Mouse (Mus musculus): Measurements from ENCODE around the gene Lax1. TPM values are rescaled to one million over a fixed set of nuclear protein-coding genes. Genes with fewer than 3 reads are reported as not detected.

The Lax1 gene
- 0.66 and 1.1 TPM in 2 replicates for polyA plus RNA-seq (2015; fragmentation: Nextera tagmentation; extraction: Ambion mirVana)

DNA sequence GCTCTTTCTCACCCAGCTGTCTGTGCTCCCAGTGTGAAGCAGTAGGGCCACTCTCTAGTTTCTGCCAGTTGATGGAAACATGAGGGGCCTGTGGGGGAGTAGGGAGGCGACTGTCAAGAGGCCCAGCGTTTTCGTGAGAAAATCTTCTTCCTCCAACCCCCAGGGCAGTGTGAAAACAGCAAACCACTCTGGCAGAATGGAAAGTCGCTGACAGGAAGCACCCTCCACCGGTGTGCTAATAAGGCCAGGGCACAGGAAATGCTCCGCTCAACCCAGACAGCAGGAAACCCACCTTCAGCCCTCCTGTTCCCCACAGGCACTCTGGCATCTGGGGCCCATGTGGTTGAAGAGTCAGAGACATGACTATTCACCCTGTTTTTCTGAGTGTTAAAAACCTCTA, at the start of gene Lax1:
Lax1 (minus strand) TSS at position 212 of the 400 bp plus-strand sequence.
- H3K9ac ChIP-seq (replicated peaks) = no peak within 1 kb of the TSS
- TF ChIP-seq CTCF (IDR thresholded peaks at IDR 0.05; ENCODE audit: low read depth) = no peak
- TF ChIP-seq EP300 (IDR thresholded peaks at IDR 0.05; ENCODE audit: low read depth) = no peak
- WGBS (ENCODE audit: insufficient replicate concordance) = 22% methylated on average over 6 of the region's 6 CpGs
- no peaks in the 10 kb centered on the region for H3K9me3 ChIP-seq (ENCODE audit: low read length)
- peak; percentile 34 for DNase-seq
- peaks cover 34% of the 10 kb centered on the region for H3K4me1 ChIP-seq (ENCODE audit: insufficient read depth)
- H3K36me3 ChIP-seq (replicated peaks; ENCODE audit: insufficient read depth, low read length) = no peaks in the 10 kb centered on the region
- peak within 1 kb of the TSS; percentile 35 for H3K4me2 ChIP-seq (ENCODE audit: low read depth, low read length)
- no peak for ATAC-seq
- H3K27me3 ChIP-seq (ENCODE audit: insufficient read depth, low read length) = no peaks in the 10 kb centered on the region
- no peak within 1 kb of the TSS for H3K27ac ChIP-seq (ENCODE audit: low read depth)
- H3K4me3 ChIP-seq (ENCODE audit: low read depth, low read length) = no peak within 1 kb of the TSS

GRCm38 (mm10) chr1:133736664-133737063, 46.8 kb upstream of the Lax1 start:
- TF ChIP-seq EP300 (IDR thresholded peaks at IDR 0.05; ENCODE audit: low read depth) (no peak), CTCF (IDR thresholded peaks at IDR 0.05; ENCODE audit: low read depth) (no peak)
- 0 out of 2 replicates have a peak, but pooled peaks have one; percentile 5 for ATAC-seq

GRCm38 (mm10) chr1:133735995-133736652, 46.2 kb upstream of the Lax1 start:
- ATAC-seq = peak; percentile 64
- WGBS (ENCODE audit: insufficient replicate concordance) = 39% methylated on average over 17 of the region's 17 CpGs
- Histone ChIP-seq H3K4me2 (ENCODE audit: low read depth, low read length) (no peak overlapping the region), H3K9me3 (ENCODE audit: low read length) (no peaks in the 10 kb centered on the region), H3K27ac (ENCODE audit: low read depth) (no peak overlapping the region), H3K4me1 (ENCODE audit: insufficient read depth) (no peaks in the 10 kb centered on the region), H3K36me3 (replicated peaks; ENCODE audit: insufficient read depth, low read length) (peaks cover 68% of the 10 kb centered on the region), H3K9ac (replicated peaks) (no peak overlapping the region), H3K27me3 (ENCODE audit: insufficient read depth, low read length) (no peaks in the 10 kb centered on the region), H3K4me3 (ENCODE audit: low read depth, low read length) (no peak overlapping the region)
- no peak for TF ChIP-seq EP300 (IDR thresholded peaks at IDR 0.05; ENCODE audit: low read depth)
- TF ChIP-seq CTCF (IDR thresholded peaks at IDR 0.05; ENCODE audit: low read depth) = peak; percentile 95
- peak; percentile 61 for DNase-seq

More at GRCm38 (mm10) chr1:133736664-133737063, 46.8 kb upstream of the Lax1 start:
- H3K4me1 ChIP-seq (ENCODE audit: insufficient read depth) = no peaks in the 10 kb centered on the region
- H3K4me2 ChIP-seq (ENCODE audit: low read depth, low read length) = no peak overlapping the region
- H3K9ac ChIP-seq (replicated peaks) = no peak overlapping the region
- H3K27ac ChIP-seq (ENCODE audit: low read depth) = no peak overlapping the region
- no peak for DNase-seq
- H3K4me3 ChIP-seq (ENCODE audit: low read depth, low read length) = no peak overlapping the region
- no peaks in the 10 kb centered on the region for H3K9me3 ChIP-seq (ENCODE audit: low read length)
- H3K27me3 ChIP-seq (ENCODE audit: insufficient read depth, low read length) = no peaks in the 10 kb centered on the region
- H3K36me3 ChIP-seq (replicated peaks; ENCODE audit: insufficient read depth, low read length) = peaks cover 65% of the 10 kb centered on the region
- 69% methylated on average over 7 of the region's 7 CpGs for WGBS (ENCODE audit: insufficient replicate concordance)

GRCm38 (mm10) chr1:133732814-133733213, 42.9 kb upstream of the Lax1 start:
- Histone ChIP-seq H3K4me1 (ENCODE audit: insufficient read depth) (no peaks in the 10 kb centered on the region), H3K36me3 (replicated peaks; ENCODE audit: insufficient read depth, low read length) (peaks cover 82% of the 10 kb centered on the region), H3K4me3 (ENCODE audit: low read depth, low read length) (no peak overlapping the region), H3K27me3 (ENCODE audit: insufficient read depth, low read length) (no peaks in the 10 kb centered on the region), H3K9me3 (ENCODE audit: low read length) (no peaks in the 10 kb centered on the region), H3K27ac (ENCODE audit: low read depth) (no peak overlapping the region), H3K4me2 (ENCODE audit: low read depth, low read length) (no peak overlapping the region), H3K9ac (replicated peaks) (no peak overlapping the region)
- DNase-seq (no peak), ATAC-seq (no peak)
- TF ChIP-seq EP300 (IDR thresholded peaks at IDR 0.05; ENCODE audit: low read depth) (no peak), CTCF (IDR thresholded peaks at IDR 0.05; ENCODE audit: low read depth) (no peak)
- 86% methylated on average over 11 of the region's 11 CpGs for WGBS (ENCODE audit: insufficient replicate concordance)

- H3K9me3 ChIP-seq (ENCODE audit: low read length) = no peaks in the 10 kb centered on the region
- H3K36me3 ChIP-seq (replicated peaks; ENCODE audit: insufficient read depth, low read length) = peaks cover 68% of the 10 kb centered on the region
- H3K9ac ChIP-seq (replicated peaks) = no peak overlapping the region
- WGBS (ENCODE audit: insufficient replicate concordance) = 56% methylated on average over 7 of the region's 7 CpGs
- no peak overlapping the region for H3K27ac ChIP-seq (ENCODE audit: low read depth)
- DNase-seq (no peak), ATAC-seq (no peak)
- H3K4me2 ChIP-seq (ENCODE audit: low read depth, low read length) = no peak overlapping the region
- no peaks in the 10 kb centered on the region for H3K4me1 ChIP-seq (ENCODE audit: insufficient read depth)
- H3K27me3 ChIP-seq (ENCODE audit: insufficient read depth, low read length) = no peaks in the 10 kb centered on the region
- no peak for TF ChIP-seq CTCF (IDR thresholded peaks at IDR 0.05; ENCODE audit: low read depth)
- TF ChIP-seq EP300 (IDR thresholded peaks at IDR 0.05; ENCODE audit: low read depth) = no peak
- H3K4me3 ChIP-seq (ENCODE audit: low read depth, low read length) = no peak overlapping the region
Observed at GRCm38 (mm10) chr1:133728339-133728738, 38.4 kb upstream of the Lax1 start.

- H3K27ac ChIP-seq (ENCODE audit: low read depth) = no peak overlapping the region
- H3K36me3 ChIP-seq (replicated peaks; ENCODE audit: insufficient read depth, low read length) = peaks cover 22% of the 10 kb centered on the region
- ATAC-seq (no peak), DNase-seq (no peak)
- H3K4me3 ChIP-seq (ENCODE audit: low read depth, low read length) = no peak overlapping the region
- 95% methylated on average over 7 of the region's 7 CpGs for WGBS (ENCODE audit: insufficient replicate concordance)
- H3K4me2 ChIP-seq (ENCODE audit: low read depth, low read length) = no peak overlapping the region
- H3K27me3 ChIP-seq (ENCODE audit: insufficient read depth, low read length) = no peaks in the 10 kb centered on the region
- TF ChIP-seq EP300 (IDR thresholded peaks at IDR 0.05; ENCODE audit: low read depth) = no peak
- no peak for TF ChIP-seq CTCF (IDR thresholded peaks at IDR 0.05; ENCODE audit: low read depth)
- no peaks in the 10 kb centered on the region for H3K4me1 ChIP-seq (ENCODE audit: insufficient read depth)
- no peak overlapping the region for H3K9ac ChIP-seq (replicated peaks)
- no peaks in the 10 kb centered on the region for H3K9me3 ChIP-seq (ENCODE audit: low read length)
Observed at GRCm38 (mm10) chr1:133720342-133720741, 30.4 kb upstream of the Lax1 start.

Data from liver, postnatal 0 days (tissue).